Mouse (Mus musculus) kidney, postnatal 4 days (tissue): ENCODE data around the gene Mpz.

Source experiments
- DNase-seq, 2 experiments: peaks; one replicate each; pipeline ENCODE4 v3.0.0; 2021; ENCODE audit warnings: mixed read lengths in 2 of 2

Gene Mpz

GRCm38 (mm10) chr1:171189046-171189445 lies 38.5 kb downstream of the Mpz start:
- peak; percentile 40 to 54 for DNase-seq

GRCm38 (mm10) chr1:171189476-171190114 lies 39.1 kb downstream of the Mpz start:
- DNase-seq = peak in 1 of 2 experiments; percentile 9

GRCm38 (mm10) chr1:171190832-171191231 lies 40.3 kb downstream of the Mpz start:
- no peak for DNase-seq

- no peak for DNase-seq
Observed at GRCm38 (mm10) chr1:171192283-171192682, 41.8 kb downstream of the Mpz start.

- DNase-seq = peak; percentile 31 to 34
Observed at GRCm38 (mm10) chr1:171193093-171193840, 42.8 kb downstream of the Mpz start.

- DNase-seq = no peak
Observed at GRCm38 (mm10) chr1:171193911-171194830, 43.7 kb downstream of the Mpz start.

GRCm38 (mm10) chr1:171195046-171195822 lies 44.7 kb downstream of the Mpz start:
- no peak for DNase-seq

- peak; percentile 61 to 75 for DNase-seq
Observed at GRCm38 (mm10) chr1:171195887-171196397, 45.4 kb downstream of the Mpz start, which contains the start of gene Pcp4l1. Gene Pcp4l1, minus strand, starts transcription at chr1:171196268.

GRCm38 (mm10) chr1:171199532-171199931 lies 49.0 kb downstream of the Mpz start:
- DNase-seq = no peak

- DNase-seq = no peak
Observed at GRCm38 (mm10) chr1:171200769-171201168, 50.3 kb downstream of the Mpz start.

- no peak for DNase-seq
Observed at GRCm38 (mm10) chr1:171203471-171204248, 53.1 kb downstream of the Mpz start.

GRCm38 (mm10) chr1:171204249-171204644 lies 53.7 kb downstream of the Mpz start:
- DNase-seq = no peak

GRCm38 (mm10) chr1:171205704-171206493 lies 55.4 kb downstream of the Mpz start:
- DNase-seq = no peak

- DNase-seq = no peak
Observed at GRCm38 (mm10) chr1:171209409-171209808, 58.9 kb downstream of the Mpz start.
